Mouse (Mus musculus) neural tube, embryonic 15.5 days (tissue): ENCODE data around the gene Spata5. TPM values are rescaled to one million over a fixed set of nuclear protein-coding genes. Genes with fewer than 3 reads are reported as not detected.

Experiments used
- ATAC-seq: fragments of 200-750 bp; cut with Nextera tagmentation; 2 replicates; pipeline ENCODE4 v1.8.0; 2017; ENCODE audit warnings: mild to moderate bottlenecking, moderate TSS enrichment, moderate library complexity; ENCODE audit not compliant: low FRiP score
- H3K27ac ChIP-seq: fragments of 300-500 bp; sonication (generic); replicated peaks from 2 replicates; pipeline ENCODE4 v1.5.1; 2015; ENCODE audit warnings: mild to moderate bottlenecking, inconsistent platforms
- H3K27me3 ChIP-seq: fragments of 300-500 bp; sonication (generic); replicated peaks from 2 replicates; pipeline ENCODE4 v1.6.1; 2015; ENCODE audit warnings: inconsistent platforms
- H3K36me3 ChIP-seq: fragments of 300-500 bp; sonication (generic); 2 replicates; pipeline ENCODE4 v1.6.1; 2015; ENCODE audit warnings: inconsistent platforms
- H3K4me1 ChIP-seq: fragments of 300-500 bp; sonication (generic); 2 replicates; pipeline ENCODE4 v1.6.1; 2015; ENCODE audit warnings: inconsistent platforms
- H3K4me2 ChIP-seq: fragments of 300-500 bp; sonication (generic); 2 replicates; pipeline ENCODE4 v1.6.1; 2015; ENCODE audit warnings: inconsistent platforms, mild to moderate bottlenecking, moderate library complexity
- H3K4me3 ChIP-seq: fragments of 300-500 bp; sonication (generic); replicated peaks from 2 replicates; pipeline ENCODE4 v1.5.1; 2015; ENCODE audit warnings: mild to moderate bottlenecking, inconsistent platforms
- H3K9ac ChIP-seq: fragments of 300-500 bp; sonication (generic); replicated peaks from 2 replicates; pipeline ENCODE4 v1.6.1; 2015; ENCODE audit warnings: mild to moderate bottlenecking, inconsistent platforms
- H3K9me3 ChIP-seq: fragments of 300-500 bp; sonication (generic); replicated peaks from 2 replicates; pipeline ENCODE4 v1.6.1; 2016; ENCODE audit warnings: inconsistent platforms
- WGBS: fragments of 180-500 bp; shearing (Covaris S2); methylation state at CpG from one replicate; pipeline ENCODE4 v1.1.7; 2015; ENCODE audit warnings: mixed read lengths; 5-methylcytosine and 5-hydroxymethylcytosine counted together
- polyA plus RNA-seq: library from polyadenylated mRNA; unstranded; fragments of >200 nt; fragmentation: Nextera tagmentation; extraction: Ambion mirVana; gene quantifications from 2 replicates; pipeline ENCODE4 v1.2.1, GENCODE M21; 2015

The Spata5 gene
- polyA plus RNA-seq, 1 experiment from 2014 or later, result 29.5 TPM

DNA sequence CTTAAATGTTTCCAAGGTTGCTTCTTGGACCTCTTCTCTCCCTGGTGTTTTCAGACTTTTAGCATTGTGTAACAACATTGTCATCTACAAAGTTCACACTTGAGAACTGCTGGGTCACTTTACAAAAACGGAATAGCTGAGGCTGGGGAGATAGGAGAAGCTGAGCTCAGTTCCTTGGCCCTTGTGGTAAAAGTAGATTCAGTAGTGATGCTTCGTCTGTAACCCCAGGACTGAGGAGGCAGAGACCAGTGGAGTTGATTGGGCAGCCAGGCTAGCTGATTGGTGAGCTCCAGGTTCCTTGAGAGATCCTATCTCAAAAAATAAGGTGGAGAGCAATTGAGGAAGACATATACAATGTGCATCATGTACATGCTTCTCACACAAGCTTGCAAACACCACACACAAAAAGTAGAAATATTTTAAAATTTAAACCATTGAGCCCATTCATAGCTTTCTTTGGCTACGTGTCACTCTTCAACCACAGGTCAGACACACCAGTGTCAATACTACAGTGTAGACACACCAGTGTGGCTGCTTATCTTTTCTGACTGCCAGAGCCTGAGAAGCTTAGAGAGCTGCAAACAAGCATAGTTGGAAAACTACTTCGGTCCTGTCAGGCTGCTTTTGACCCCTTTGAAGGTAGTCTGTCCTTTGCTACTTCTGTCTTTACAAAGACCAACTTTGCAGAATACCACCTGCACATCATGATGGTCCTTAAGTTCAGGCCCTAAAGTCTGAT, 138.2 kb downstream of the Spata5 start:
- Histone ChIP-seq H3K36me3 (no peaks in the 10 kb centered on the region), H3K4me2 (no peak overlapping the region), H3K4me3 (no peak overlapping the region), H3K27me3 (no peaks in the 10 kb centered on the region), H3K27ac (no peak overlapping the region), H3K4me1 (no peaks in the 10 kb centered on the region), H3K9ac (no peak overlapping the region), H3K9me3 (no peaks in the 10 kb centered on the region)
- 93% methylated on average over 4 of the region's 4 CpGs for WGBS
- no peak for ATAC-seq

DNA sequence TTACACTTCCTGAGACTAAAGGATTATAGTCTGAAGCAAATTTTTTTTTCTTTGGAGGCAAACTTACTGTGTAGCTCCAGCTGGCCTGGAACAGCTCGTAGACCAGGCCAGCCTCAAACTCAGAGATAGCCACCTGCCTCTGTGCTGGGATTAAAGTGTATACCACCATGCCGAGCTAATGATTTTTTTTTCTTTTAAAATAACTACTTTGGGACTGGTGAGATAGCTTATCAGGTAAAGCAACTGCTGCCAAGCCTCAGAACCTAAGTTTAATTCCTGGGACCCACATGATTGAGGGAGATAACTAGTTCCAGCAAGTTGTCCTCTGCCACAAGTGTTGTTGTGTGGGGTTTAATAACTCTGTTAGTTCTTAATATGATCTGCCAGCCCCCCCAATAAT, 139.6 kb downstream of the Spata5 start:
- no peak for ATAC-seq
- Histone ChIP-seq H3K4me2 (no peak overlapping the region), H3K27me3 (no peaks in the 10 kb centered on the region), H3K27ac (no peak overlapping the region), H3K9me3 (no peaks in the 10 kb centered on the region), H3K36me3 (no peaks in the 10 kb centered on the region), H3K4me1 (no peaks in the 10 kb centered on the region), H3K4me3 (no peak overlapping the region), H3K9ac (no peak overlapping the region)
- WGBS, result 90% methylated on average over 2 of the region's 2 CpGs

DNA sequence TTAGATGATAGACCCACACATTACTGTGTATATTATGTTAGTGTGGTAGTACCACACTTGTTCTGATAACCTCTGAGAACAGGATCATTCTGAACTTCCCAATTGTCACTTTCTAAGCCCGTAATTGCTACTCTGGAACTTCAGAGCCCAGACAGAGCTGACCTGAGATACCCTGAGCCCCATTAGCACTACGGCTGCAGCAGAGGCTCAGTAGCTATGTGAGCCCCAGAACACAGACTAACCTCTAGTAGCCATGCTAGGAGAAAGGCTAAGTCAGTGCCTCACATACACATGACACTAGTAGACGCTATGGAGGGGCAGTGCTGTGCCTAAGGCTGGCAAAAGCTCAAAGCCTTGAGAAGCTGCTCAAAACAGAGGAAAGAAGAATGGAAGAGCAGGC, 141.8 kb downstream of the Spata5 start:
- H3K9ac ChIP-seq, result no peak overlapping the region
- no peak overlapping the region for H3K27ac ChIP-seq
- H3K27me3 ChIP-seq, result no peaks in the 10 kb centered on the region
- no peak overlapping the region for H3K4me3 ChIP-seq
- H3K4me1 ChIP-seq, result no peaks in the 10 kb centered on the region
- no peaks in the 10 kb centered on the region for H3K36me3 ChIP-seq
- H3K9me3 ChIP-seq, result no peaks in the 10 kb centered on the region
- no peak overlapping the region for H3K4me2 ChIP-seq
- WGBS, result 92% methylated on average over 3 of the region's 3 CpGs
- ATAC-seq, result no peak

DNA sequence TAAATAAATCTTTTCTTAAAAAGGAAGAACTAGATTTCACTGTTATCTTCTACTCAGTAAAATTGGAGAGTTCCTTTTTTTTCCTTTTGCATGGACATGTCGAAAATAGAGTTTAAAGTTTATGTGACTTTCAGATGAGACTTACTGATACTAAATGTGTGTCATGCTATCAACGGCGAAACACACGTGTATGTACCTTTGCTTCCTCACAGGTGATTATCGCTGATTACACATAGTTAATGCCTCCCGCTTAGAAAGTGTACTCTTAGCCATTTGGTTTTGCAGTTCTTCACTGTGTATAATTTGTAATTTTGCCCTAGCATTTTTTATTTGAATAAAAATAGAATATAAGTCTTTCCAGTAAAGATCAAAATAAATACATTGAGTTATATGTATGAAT, 146.4 kb downstream of the Spata5 start:
- 96% methylated on average over 6 of the region's 6 CpGs for WGBS

DNA sequence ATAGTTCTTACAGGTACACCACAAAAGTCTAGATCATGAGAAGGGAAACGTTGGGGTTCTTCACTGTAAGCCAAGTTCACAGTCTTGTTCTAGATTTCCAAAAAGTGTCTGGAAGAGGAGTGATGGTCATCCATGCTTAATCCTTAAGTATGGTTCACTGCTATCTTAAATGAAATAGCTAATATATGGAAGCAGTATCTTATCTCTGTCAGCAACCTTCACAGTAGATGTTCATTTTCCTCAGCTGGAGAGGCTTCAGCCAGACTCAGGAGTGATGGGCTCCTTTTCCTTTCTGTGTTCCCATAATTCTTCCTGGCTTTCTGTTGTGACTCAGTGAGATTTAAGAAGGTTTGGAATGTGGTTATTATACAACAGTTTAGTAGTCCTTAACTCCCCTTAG, 147.8 kb downstream of the Spata5 start:
- H3K36me3 ChIP-seq, result no peaks in the 10 kb centered on the region
- no peak overlapping the region for H3K27ac ChIP-seq
- ATAC-seq, result no peak
- no peaks in the 10 kb centered on the region for H3K9me3 ChIP-seq
- WGBS, result 98% methylated on average over 1 of the region's 1 CpGs
- H3K4me2 ChIP-seq, result no peak overlapping the region
- no peak overlapping the region for H3K9ac ChIP-seq
- H3K4me3 ChIP-seq, result no peak overlapping the region
- peaks cover 13% of the 10 kb centered on the region for H3K4me1 ChIP-seq
- no peaks in the 10 kb centered on the region for H3K27me3 ChIP-seq

More for the DNA sequence above, 146.4 kb downstream of the Spata5 start:
- Histone ChIP-seq H3K4me3 (no peak overlapping the region), H3K9ac (no peak overlapping the region), H3K4me1 (peaks cover 13% of the 10 kb centered on the region), H3K27me3 (no peaks in the 10 kb centered on the region), H3K27ac (no peak overlapping the region), H3K4me2 (no peak overlapping the region), H3K36me3 (no peaks in the 10 kb centered on the region), H3K9me3 (no peaks in the 10 kb centered on the region)
- no peak for ATAC-seq

DNA sequence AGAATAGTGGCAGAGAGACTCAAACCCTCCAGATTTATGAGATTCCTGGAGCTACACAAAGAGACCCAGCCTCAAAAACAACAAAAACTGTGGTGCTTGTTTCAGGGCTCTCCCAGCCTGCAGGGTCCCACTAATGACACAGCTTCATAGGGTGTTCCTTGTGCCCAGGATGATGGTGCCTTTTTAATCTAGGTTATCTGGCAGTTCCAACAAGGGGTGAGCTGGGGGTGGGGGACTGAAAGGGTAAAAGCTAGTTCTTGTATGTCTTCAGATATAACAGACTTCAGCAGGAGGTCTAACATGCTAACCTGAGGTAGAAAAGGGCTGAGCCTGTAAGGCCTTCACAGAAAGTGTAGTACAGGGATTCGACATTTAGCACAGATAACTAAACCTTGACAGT, 149.1 kb downstream of the Spata5 start:
- no peaks in the 10 kb centered on the region for H3K36me3 ChIP-seq
- H3K4me1 ChIP-seq, result peaks cover 13% of the 10 kb centered on the region
- no peak overlapping the region for H3K4me3 ChIP-seq
- no peaks in the 10 kb centered on the region for H3K27me3 ChIP-seq
- ATAC-seq, result no peak
- H3K4me2 ChIP-seq, result no peak overlapping the region
- no peak overlapping the region for H3K9ac ChIP-seq
- no peaks in the 10 kb centered on the region for H3K9me3 ChIP-seq
- 82% methylated on average over 1 of the region's 1 CpGs for WGBS
- H3K27ac ChIP-seq, result no peak overlapping the region

DNA sequence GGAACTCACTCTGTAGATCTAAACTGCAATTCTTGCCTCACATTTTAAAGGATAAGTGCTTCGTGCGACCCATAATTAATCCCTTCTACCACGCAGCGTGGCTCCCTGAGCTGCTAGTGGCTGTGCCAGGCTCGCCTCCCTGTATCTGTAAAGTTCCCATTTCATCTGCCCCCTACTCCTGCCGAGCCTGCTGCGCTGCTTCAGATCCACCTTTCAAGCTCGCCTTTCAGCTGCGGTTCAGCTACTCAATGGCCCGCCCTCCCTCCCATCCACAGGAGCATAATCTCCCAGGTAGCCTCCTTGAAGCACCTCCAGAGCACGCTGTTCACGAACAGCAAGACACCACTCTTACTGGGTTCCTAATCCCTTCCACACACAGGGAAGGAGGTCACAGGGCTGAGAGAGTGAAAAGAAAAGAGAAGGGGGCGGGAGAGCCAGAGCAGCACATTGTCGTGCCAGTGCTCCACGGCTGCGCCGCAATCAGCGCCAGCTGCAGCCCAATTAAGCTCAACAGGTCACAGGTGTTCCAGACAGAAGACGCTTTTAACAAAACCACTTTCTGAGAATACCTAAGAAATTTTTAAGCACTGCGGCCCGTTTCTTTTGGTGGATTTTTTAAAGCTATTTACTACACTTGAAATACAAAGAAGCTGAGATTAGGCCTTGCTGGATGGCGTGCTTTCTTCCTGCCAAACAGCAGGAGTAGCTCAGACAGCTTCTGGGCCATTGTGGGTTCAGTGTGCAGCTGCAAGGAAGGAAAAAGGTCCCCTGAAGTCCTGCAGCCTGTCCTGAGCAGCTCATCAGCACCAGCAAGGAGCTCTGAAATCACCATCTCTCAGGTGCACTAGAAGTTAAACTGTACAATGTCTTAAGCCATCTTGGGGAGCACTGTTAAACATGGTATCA, 150.2 kb downstream of the Spata5 start:
- ATAC-seq, result peak; percentile 70
- Histone ChIP-seq H3K27ac (no peak overlapping the region), H3K4me2 (peak overlapping the region; percentile 35), H3K9ac (no peak overlapping the region), H3K4me3 (no peak overlapping the region), H3K27me3 (no peaks in the 10 kb centered on the region), H3K9me3 (no peaks in the 10 kb centered on the region), H3K36me3 (no peaks in the 10 kb centered on the region), H3K4me1 (peaks cover 13% of the 10 kb centered on the region)
- WGBS, result 18% methylated on average over 22 of the region's 22 CpGs

DNA sequence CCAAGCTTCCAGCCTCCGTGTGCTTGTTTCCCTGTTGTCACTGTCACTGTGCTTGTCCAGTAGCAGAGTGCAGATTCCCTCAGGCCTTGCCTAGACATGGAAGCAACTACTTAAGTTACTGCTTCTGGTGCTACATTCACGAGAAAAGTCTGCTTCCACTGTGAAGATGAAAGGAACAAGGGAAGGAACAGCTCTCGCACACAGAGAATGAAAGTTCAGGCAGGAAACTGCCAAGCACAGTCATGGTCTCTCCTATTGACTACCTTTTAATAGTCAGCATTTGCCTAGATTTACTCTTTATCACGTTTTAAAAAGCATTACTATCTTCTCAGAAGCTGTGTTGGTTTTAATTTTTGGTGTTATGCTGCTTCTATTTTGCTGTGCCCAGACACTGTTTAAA, 151.9 kb downstream of the Spata5 start:
- Histone ChIP-seq H3K27me3 (no peaks in the 10 kb centered on the region), H3K36me3 (no peaks in the 10 kb centered on the region), H3K4me2 (no peak overlapping the region), H3K9ac (no peak overlapping the region), H3K27ac (no peak overlapping the region), H3K4me3 (no peak overlapping the region), H3K9me3 (no peaks in the 10 kb centered on the region), H3K4me1 (peaks cover 13% of the 10 kb centered on the region)
- WGBS, result 52% methylated on average over 4 of the region's 4 CpGs
- no peak for ATAC-seq

DNA sequence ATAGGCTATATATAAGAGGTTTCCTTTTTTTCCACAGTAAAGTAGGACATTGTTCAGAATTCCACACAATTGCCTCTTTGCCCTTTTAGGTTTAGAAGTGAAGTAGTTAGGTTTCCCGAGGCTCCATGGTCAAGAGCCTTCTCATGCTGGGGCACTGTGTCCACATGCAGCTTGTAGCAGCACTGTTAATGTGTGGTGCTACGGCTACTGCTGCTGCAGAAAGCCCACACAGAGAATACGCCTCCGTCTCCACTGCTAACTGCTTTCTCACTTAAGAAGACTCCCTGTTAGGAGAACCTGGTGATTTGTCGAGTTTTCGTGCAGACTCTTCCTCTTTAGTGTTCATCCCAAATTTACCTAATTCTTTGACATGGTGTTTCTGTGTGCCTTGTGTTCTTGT, 152.4 kb downstream of the Spata5 start:
- no peaks in the 10 kb centered on the region for H3K27me3 ChIP-seq
- no peak for ATAC-seq
- peaks cover 13% of the 10 kb centered on the region for H3K4me1 ChIP-seq
- H3K4me2 ChIP-seq, result no peak overlapping the region
- H3K36me3 ChIP-seq, result no peaks in the 10 kb centered on the region
- 65% methylated on average over 6 of the region's 6 CpGs for WGBS
- no peak overlapping the region for H3K27ac ChIP-seq
- no peak overlapping the region for H3K9ac ChIP-seq
- H3K9me3 ChIP-seq, result no peaks in the 10 kb centered on the region
- H3K4me3 ChIP-seq, result no peak overlapping the region

DNA sequence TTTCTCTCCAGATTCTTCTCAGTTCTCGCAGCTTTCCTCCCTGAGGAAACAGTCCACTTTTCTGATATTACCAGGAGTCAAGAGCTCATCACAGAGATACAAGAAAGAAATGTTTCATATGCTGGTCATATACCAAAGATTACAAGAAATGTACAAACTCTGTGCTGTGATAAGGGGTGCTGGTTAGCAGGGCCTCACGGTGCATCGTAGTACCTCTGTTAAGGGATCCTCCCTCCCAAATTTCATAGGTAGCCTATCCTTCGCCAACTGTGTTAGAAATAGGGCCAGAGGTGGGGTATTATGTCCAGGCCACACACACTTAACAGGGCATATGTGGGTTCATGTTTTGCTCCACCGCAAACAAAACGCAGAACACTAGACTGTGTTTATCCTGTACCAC, 157.1 kb downstream of the Spata5 start:
- Histone ChIP-seq H3K27me3 (no peaks in the 10 kb centered on the region), H3K9me3 (no peaks in the 10 kb centered on the region), H3K36me3 (peaks cover 3% of the 10 kb centered on the region; the same call in 1 of the 2 replicates), H3K4me2 (no peak overlapping the region), H3K4me1 (no peaks in the 10 kb centered on the region), H3K4me3 (no peak overlapping the region), H3K27ac (no peak overlapping the region), H3K9ac (no peak overlapping the region)
- no peak for ATAC-seq
- WGBS, result 97% methylated on average over 6 of the region's 6 CpGs

DNA sequence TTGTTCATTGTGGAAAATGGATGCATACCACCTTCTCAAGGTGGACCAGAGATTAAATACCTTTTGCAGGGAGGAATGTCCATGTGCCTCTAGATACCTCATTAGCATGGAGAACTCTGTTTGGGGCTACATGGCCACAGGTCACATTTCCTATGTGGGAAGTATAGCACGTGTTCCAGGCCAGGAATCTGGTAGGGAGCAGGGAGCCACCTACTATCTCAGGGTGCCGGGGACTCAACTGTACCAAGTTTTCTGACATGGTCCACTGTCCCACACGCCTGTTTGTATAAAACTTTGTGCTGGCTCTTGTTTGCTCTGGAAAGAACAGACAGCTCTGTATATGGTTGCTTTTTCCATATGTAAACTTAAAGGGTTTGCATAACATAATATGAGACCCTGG, 158.0 kb downstream of the Spata5 start:
- Histone ChIP-seq H3K4me3 (no peak overlapping the region), H3K9me3 (no peaks in the 10 kb centered on the region), H3K27me3 (no peaks in the 10 kb centered on the region), H3K36me3 (peaks cover 3% of the 10 kb centered on the region; the same call in 1 of the 2 replicates), H3K4me2 (no peak overlapping the region), H3K4me1 (no peaks in the 10 kb centered on the region), H3K9ac (no peak overlapping the region), H3K27ac (no peak overlapping the region)
- WGBS, result 94% methylated on average over 3 of the region's 3 CpGs
- no peak for ATAC-seq

DNA sequence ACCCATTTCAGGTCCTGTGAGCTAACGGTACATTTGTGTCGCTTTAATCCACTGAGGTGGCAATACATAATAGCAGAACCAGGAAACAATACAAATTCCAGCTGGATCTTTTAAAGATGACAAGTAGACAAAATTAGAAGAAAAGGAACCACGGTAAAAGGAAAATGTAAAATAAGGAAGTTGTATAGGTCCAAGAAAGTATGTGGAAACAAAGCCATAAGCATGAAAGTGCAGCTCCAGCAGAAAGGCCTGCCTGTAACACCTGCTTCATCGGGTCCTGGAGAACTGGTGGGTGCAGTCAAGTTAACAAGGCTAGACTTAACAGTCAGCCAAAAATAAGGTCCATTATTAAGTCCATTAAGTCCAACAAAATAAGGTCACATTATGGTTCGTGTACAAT, 164.9 kb downstream of the Spata5 start:
- no peak overlapping the region for H3K4me3 ChIP-seq
- H3K9ac ChIP-seq, result no peak overlapping the region
- WGBS, result 87% methylated on average over 5 of the region's 5 CpGs
- H3K4me2 ChIP-seq, result no peak overlapping the region
- no peaks in the 10 kb centered on the region for H3K27me3 ChIP-seq
- peaks cover 3% of the 10 kb centered on the region; the same call in 1 of the 2 replicates for H3K36me3 ChIP-seq
- H3K9me3 ChIP-seq, result no peaks in the 10 kb centered on the region
- H3K27ac ChIP-seq, result no peak overlapping the region
- ATAC-seq, result no peak
- H3K4me1 ChIP-seq, result peaks cover 14% of the 10 kb centered on the region
